Mouse (Mus musculus) effector memory CD4-positive, alpha-beta T cell, adult 7 months (primary cell): Measurements from ENCODE around the gene Fdxr. TPM values are rescaled to one million over a fixed set of nuclear protein-coding genes. Genes with fewer than 3 reads are reported as not detected.

Experiments
- polyA plus RNA-seq: library from polyadenylated mRNA; unstranded; fragments of 100-300 nt; shearing (Covaris generic); gene quantifications from one replicate; pipeline ENCODE4 v1.2.1, GENCODE M21; 2017

Gene Fdxr
- polyA plus RNA-seq = 17.1 TPM

DNA sequence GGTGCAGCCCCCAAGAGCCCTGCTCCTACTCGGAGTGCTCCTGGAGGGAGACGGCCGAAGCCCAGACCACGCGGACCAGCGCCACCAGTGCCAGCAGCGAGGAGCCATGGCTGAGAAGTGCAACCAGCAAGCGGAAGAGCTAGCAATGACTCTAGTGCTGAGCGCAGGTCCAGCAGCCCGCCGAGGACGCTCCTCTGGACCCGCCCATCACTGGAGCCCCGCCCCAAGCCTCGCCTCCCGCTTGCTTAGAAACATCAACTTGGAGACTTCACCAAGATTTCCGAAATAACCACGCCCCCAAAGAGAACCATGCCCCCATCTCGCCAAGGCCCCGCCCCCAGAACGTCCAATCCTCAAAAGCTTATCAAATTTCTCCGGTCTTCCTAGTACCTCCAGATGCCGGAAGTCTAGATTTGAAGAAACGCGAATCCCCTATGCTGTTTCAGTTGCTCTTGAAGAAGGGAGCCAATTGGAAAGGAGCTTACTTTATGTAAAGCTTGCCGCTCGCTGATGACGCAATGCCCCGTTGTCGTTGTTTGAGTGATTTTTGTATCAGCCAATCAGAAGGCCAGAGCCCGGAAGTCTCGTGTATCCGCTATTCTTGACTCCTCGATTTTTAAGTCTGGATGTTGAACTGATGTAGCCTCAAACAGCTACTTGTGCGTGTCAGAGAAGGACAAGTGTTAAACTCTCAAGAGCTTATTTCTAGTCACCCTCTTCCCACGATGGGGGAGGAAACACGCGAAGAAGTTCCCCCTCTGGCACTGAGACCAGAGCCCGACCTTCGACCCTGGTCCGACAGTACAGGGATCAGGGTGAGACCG lies at the start of gene Fdxr:
Gene Fdxr, minus strand, starts transcription at position 271 of the 824 bp plus-strand sequence.

DNA sequence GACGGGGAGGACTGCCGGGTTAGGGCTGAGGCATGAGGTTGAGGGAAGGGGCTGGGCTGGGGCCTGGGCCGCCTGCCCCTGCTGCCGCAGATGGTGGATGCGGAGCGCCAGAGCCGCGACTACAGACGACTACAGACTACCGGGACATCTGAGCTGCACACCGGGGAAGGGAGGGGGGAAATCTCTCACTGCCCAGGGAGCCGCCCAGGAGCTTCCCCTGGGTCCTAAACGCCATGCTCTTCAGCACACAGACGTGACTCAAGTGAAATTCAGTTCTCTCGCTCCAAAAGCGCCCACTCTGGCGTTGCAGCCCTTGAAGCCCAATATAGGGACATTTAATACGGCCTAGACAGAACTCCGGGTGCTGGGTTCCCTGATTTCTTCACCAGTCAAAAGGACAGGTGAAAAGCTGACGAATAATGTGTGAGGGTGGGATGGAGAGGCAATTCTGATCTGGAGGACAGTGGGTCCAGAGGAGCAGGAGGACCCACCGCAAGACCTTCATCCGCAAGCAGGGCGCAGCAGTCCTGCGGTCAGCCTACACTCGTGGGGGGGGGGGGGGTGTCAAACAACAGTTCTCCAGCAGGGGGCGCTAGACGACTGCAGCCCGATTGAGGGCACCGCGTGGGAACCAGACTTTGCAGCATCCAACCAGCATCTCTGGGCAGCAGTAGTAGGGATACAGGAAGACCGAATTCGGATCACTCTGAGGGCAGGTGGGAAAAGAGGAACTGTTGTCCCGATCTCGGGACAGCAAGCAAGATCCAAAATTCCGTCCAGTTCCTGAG lies 45.2 kb upstream of the Fdxr start, which contains the start of gene Ush1g:
Gene Ush1g, minus strand, starts transcription at position 136 of the 788 bp plus-strand sequence.

DNA sequence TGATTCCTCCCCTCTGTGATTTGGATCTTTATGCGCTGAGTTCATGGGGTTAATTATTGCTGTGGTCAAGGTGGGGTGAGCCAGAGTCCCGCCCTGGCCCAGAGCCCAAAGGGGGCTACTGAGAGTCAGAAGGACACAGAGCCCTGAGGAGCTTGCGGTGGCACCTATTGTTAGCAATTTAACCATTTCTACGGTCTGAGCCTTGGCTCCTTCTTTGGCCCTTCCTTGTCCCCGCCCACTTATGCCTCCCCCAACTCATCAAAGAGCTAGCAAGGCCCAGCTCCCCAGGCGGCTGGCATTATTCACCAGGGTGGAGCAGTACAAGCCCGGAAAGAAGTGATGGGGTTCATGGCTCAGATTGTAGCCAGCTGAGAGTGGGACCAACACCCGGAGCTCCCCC lies 30.0 kb upstream of the Fdxr start, which contains the start of gene Otop2:
Gene Otop2, plus strand, starts transcription at position 301 of the 400 bp plus-strand sequence.

DNA sequence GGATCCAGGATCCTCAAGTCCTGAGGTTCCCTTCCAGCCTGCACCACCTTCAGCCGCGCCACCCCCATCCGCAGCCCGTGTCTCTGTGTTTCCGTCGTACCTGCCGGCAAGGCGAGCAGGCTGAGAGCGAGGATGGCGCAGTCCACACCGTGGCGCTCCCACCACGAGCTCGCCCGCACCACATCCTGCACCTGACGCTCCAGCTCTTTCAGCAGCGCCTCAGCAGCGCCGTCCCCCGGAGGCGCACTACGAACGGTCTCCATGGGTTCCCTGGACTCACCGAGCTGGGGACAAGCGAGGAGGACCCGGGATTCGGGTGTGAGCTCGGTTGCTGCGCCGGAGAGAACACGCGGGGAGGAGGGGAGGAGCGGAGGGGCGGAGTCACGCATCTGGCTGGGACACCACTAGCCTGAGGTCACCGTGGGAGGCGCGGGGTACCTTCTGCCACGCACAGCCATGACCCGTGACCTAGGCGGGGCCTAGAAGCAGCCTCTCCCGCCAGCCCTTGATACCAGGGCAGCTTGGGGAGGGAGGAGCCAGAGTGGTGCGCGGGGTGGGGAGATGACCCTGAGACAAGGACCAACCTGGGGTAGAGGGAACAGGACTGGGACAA lies 20.5 kb upstream of the Fdxr start, which contains the start of gene Fads6:
Gene Fads6, minus strand, starts transcription at position 450 of the 613 bp plus-strand sequence.

DNA sequence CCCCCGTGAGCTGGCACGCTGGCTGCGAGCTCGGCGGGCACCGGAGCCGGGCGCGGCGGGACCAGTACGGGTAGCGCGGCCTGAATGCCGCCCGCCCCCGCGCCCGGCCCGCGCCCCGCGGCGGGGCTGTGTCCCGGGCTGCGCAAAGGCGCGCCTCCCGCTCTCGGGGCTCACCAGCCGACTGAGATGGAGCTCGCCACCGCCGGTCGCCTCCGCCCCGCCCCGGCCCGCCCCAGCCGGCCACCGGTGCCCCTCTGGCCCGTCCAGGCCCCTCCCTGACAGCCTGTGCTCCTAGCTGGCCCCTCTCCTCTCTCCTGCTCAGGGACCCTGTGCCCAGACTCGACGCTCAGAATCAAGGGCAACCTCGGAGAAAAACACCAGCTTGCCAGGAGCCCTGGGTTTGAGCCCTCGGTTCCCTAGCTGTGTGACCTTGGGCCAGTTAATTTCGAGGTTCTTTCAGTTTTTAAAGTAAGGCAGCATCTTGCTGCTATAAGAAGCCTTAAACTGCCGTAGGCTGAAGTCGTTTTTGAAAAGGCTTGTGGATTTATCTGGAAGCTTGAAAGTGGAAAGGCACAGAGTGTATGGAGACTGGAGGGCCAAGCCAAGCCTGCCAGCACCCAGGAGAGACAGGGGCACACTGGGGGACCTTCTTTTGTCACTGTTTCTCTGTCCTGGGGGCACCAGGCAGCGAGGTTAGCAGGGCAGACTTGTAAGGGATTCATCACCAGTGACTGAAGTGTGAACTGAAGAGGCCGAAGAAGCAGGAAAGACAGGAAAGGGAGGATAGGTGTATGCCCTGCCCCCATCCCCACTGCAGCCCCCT lies 9.6 kb downstream of the Fdxr start, which contains the start of gene Grin2c:
Gene Grin2c, minus strand, starts transcription at position 183 of the 823 bp plus-strand sequence.

Other genes starting within 250 kb of the Fdxr start
- gene Cd300ld5, start 239.3 kb downstream of the Fdxr start, polyA plus RNA-seq = not detected
- not detected for gene Cd300ld3, start 228.6 kb downstream of the Fdxr start, polyA plus RNA-seq
- not detected for gene Cd300e, start 214.9 kb downstream of the Fdxr start, polyA plus RNA-seq
- 64.9 TPM for gene Rab37, start 185.6 kb downstream of the Fdxr start, polyA plus RNA-seq
- gene Cd300lf, start 143.1 kb downstream of the Fdxr start, polyA plus RNA-seq = not detected
- gene Slc9a3r1, start 113.7 kb downstream of the Fdxr start, polyA plus RNA-seq = 214 TPM
- 16.7 TPM for gene Tmem104, start 89.6 kb downstream of the Fdxr start, polyA plus RNA-seq
- gene Nat9, start 89.2 kb downstream of the Fdxr start, polyA plus RNA-seq = 9.5 TPM
- gene Grin2c, start 9.8 kb downstream of the Fdxr start, polyA plus RNA-seq = not detected
- gene Fads6, start 20.6 kb upstream of the Fdxr start, polyA plus RNA-seq = 0.17 TPM
- gene Otop2, start 30.1 kb upstream of the Fdxr start, polyA plus RNA-seq = not detected
- not detected for gene Ush1g, start 45.0 kb upstream of the Fdxr start, polyA plus RNA-seq
- gene Otop3, start 57.7 kb upstream of the Fdxr start, polyA plus RNA-seq = 0.32 TPM
- gene Hid1, start 90.7 kb upstream of the Fdxr start, polyA plus RNA-seq = 47.3 TPM
- gene Cdr2l, start 104.9 kb upstream of the Fdxr start, polyA plus RNA-seq = 0.34 TPM
- gene Mrpl58, start 126.7 kb upstream of the Fdxr start, polyA plus RNA-seq = 82.4 TPM
- gene Atp5h, start 142.9 kb upstream of the Fdxr start, polyA plus RNA-seq = 600 TPM
- gene Kctd2, start 143.1 kb upstream of the Fdxr start, polyA plus RNA-seq = 81.7 TPM
- 0.45 TPM for gene Trim80, start 163.5 kb upstream of the Fdxr start, polyA plus RNA-seq
- 1.3 TPM for gene Slc16a5, start 185.4 kb upstream of the Fdxr start, polyA plus RNA-seq
- 45.1 TPM for gene Armc7, start 198.6 kb upstream of the Fdxr start, polyA plus RNA-seq
- 208 TPM for gene Nt5c, start 214.8 kb upstream of the Fdxr start, polyA plus RNA-seq
- gene Jpt1, start 237.3 kb upstream of the Fdxr start, polyA plus RNA-seq = 368 TPM